Mouse (Mus musculus): ENCODE measurements around the gene Olfr1474. TPM values are rescaled to one million over a fixed set of nuclear protein-coding genes. Genes with fewer than 3 reads are reported as not detected.
"Not testable (repeated sequence)": the region's sequence is repeated elsewhere in the genome, so short reads cannot be mapped to it uniquely, and the experiment has no call there.

Gene Olfr1474
- not detected in 2 replicates for polyA plus RNA-seq (2016; fragmentation: Nextera tagmentation; extraction: Ambion mirVana)

- DNase-seq (ENCODE audit: extremely low spot score, low spot score); H3K36me3 ChIP-seq (replicated peaks); H3K4me1 ChIP-seq; H3K9me3 ChIP-seq; H3K27ac ChIP-seq; H3K4me3 ChIP-seq; H3K27me3 ChIP-seq (ENCODE audit: poor library complexity, severe bottlenecking): not testable (repeated sequence)
- 88% methylated on average over 4 of the region's 4 CpGs for whole genome bisulfite sequencing
Observed at GRCm38 (mm10) chr19:13469265-13469664, at the start of gene Olfr1474. Olfr1474 (plus strand) TSS chr19:13469565.

DNA sequence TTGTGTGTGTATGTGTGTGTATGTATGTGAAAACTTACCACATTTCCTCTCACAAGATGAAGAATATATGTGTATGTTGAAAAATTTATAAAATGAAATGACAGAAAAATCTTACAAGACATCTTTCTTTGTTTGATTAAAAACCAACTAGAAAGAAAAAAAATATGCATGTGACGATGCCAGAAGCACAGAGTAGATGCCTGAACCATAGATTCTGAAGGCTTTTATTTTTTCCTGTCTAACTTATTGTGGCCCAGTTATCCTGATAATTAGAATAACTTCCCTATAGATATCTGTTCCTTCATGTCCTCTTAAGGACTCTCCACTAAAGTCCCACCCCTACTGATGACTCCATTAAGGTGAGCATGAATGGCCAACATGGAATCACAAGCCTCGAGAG lies 26.3 kb upstream of the Olfr1474 start, which contains the start of gene Olfr1471:
Olfr1471 (plus strand) TSS at position 301 of the 400 bp plus-strand sequence.
- H3K27ac ChIP-seq; H3K27me3 ChIP-seq (ENCODE audit: poor library complexity, severe bottlenecking); H3K36me3 ChIP-seq (replicated peaks); DNase-seq (ENCODE audit: extremely low spot score, low spot score); H3K4me1 ChIP-seq; H3K4me3 ChIP-seq: not testable (repeated sequence)
- peaks cover 33% of the 10 kb centered on the region for H3K9me3 ChIP-seq
- WGBS: 76% methylated on average over 2 of the region's 2 CpGs

DNA sequence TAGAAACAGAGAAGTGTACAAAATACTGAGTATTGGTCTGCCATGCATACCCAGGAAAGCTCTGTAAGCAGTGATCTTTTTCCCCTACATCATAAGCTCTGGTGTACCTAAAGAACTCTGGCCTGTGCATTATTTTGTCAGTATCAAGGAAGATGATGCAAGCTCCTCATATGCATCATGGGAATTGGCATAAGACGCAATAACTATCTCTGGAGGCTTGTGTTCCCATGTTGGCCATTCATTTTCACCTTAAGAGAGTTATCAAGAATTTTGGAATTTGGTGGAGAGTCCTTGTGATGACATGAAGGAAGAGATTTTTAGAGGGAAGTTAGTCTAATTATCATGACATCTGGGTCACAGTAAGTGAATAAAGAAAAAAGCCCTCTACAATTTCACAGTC lies 13.4 kb upstream of the Olfr1474 start, which contains the start of gene Olfr1472:
Olfr1472 (minus strand) TSS at position 101 of the 400 bp plus-strand sequence.
- Histone ChIP-seq H3K27ac (no peak within 1 kb of the TSS), H3K27me3 (ENCODE audit: poor library complexity, severe bottlenecking) (no peaks in the 10 kb centered on the region), H3K4me1 (no peaks in the 10 kb centered on the region), H3K36me3 (replicated peaks) (no peaks in the 10 kb centered on the region), H3K4me3 (no peak within 1 kb of the TSS), H3K9me3 (peaks cover 30% of the 10 kb centered on the region)
- no peak for DNase-seq (ENCODE audit: extremely low spot score, low spot score)
- 93% methylated on average over 1 of the region's 1 CpGs for WGBS

GRCm38 (mm10) chr19:13480096-13480495 lies 10.7 kb downstream of the Olfr1474 start, which contains the start of gene Olfr1475:
Olfr1475 (minus strand) TSS chr19:13480196.
- Histone ChIP-seq H3K9me3 (peaks cover 2% of the 10 kb centered on the region; the same call in 1 of the 2 replicates), H3K4me3 (no peak within 1 kb of the TSS), H3K27me3 (ENCODE audit: poor library complexity, severe bottlenecking) (no peaks in the 10 kb centered on the region), H3K4me1 (no peaks in the 10 kb centered on the region), H3K36me3 (replicated peaks) (no peaks in the 10 kb centered on the region), H3K27ac (no peak within 1 kb of the TSS)
- no peak for DNase-seq (ENCODE audit: extremely low spot score, low spot score)

DNA sequence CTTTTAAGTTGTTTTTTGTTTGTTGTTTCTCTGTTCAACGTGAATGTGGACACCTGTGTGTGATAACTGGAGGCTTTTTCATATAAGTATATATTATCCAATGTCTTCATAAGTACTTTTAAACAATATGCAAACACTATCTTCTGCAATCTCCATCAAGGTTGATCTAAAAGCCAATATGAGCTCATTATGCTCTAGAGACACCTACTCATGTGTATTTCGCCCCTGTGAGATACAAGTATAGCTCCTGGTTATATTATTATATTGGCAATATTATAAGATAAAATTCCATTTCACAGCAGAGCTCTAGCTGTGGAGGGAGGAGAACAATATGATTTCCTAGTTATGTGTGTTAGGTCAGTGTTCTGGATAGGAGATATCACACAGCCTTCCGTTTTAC lies 30.9 kb downstream of the Olfr1474 start, which contains the start of gene Olfr1477:
Olfr1477 (plus strand) TSS at position 301 of the 400 bp plus-strand sequence.
- no peaks in the 10 kb centered on the region for H3K4me1 ChIP-seq
- H3K36me3 ChIP-seq (replicated peaks): no peaks in the 10 kb centered on the region
- no peak for DNase-seq (ENCODE audit: extremely low spot score, low spot score)
- H3K9me3 ChIP-seq: peaks cover 30% of the 10 kb centered on the region
- H3K27ac ChIP-seq: no peak within 1 kb of the TSS
- H3K27me3 ChIP-seq (ENCODE audit: poor library complexity, severe bottlenecking): no peaks in the 10 kb centered on the region
- 82% methylated on average over 3 of the region's 3 CpGs for WGBS
- no peak within 1 kb of the TSS for H3K4me3 ChIP-seq

Other genes with a start within 250 kb of the Olfr1474 start
- not detected in 2 replicates for gene Olfr1463, start 238.2 kb upstream of the Olfr1474 start, polyA plus RNA-seq (2016; fragmentation: Nextera tagmentation; extraction: Ambion mirVana)
- gene Olfr1465, start 154.0 kb upstream of the Olfr1474 start, polyA plus RNA-seq (2016; fragmentation: Nextera tagmentation; extraction: Ambion mirVana): not detected in 2 replicates
- not detected in 2 replicates for gene Olfr1466, start 130.7 kb upstream of the Olfr1474 start, polyA plus RNA-seq (2016; fragmentation: Nextera tagmentation; extraction: Ambion mirVana)
- not detected in 2 replicates for gene Olfr1467, start 107.3 kb upstream of the Olfr1474 start, polyA plus RNA-seq (2016; fragmentation: Nextera tagmentation; extraction: Ambion mirVana)
- not detected in 2 replicates for gene Olfr1469, start 61.7 kb upstream of the Olfr1474 start, polyA plus RNA-seq (2016; fragmentation: Nextera tagmentation; extraction: Ambion mirVana)
- gene Olfr1471, start 26.2 kb upstream of the Olfr1474 start, polyA plus RNA-seq (2016; fragmentation: Nextera tagmentation; extraction: Ambion mirVana): not detected in 2 replicates
- not detected in 2 replicates for gene Olfr1472, start 13.5 kb upstream of the Olfr1474 start, polyA plus RNA-seq (2016; fragmentation: Nextera tagmentation; extraction: Ambion mirVana)
- gene Olfr1475, start 10.6 kb downstream of the Olfr1474 start, polyA plus RNA-seq (2016; fragmentation: Nextera tagmentation; extraction: Ambion mirVana): not detected in 2 replicates
- not detected in 2 replicates for gene Olfr1477, start 31.0 kb downstream of the Olfr1474 start, polyA plus RNA-seq (2016; fragmentation: Nextera tagmentation; extraction: Ambion mirVana)
- not detected in 2 replicates for gene Olfr1480, start 58.3 kb downstream of the Olfr1474 start, polyA plus RNA-seq (2016; fragmentation: Nextera tagmentation; extraction: Ambion mirVana)
- not detected in 2 replicates for gene Olfr1484, start 113.9 kb downstream of the Olfr1474 start, polyA plus RNA-seq (2016; fragmentation: Nextera tagmentation; extraction: Ambion mirVana)
- not detected in 2 replicates for gene Olfr1487, start 147.8 kb downstream of the Olfr1474 start, polyA plus RNA-seq (2016; fragmentation: Nextera tagmentation; extraction: Ambion mirVana)
- gene Olfr1489, start 162.1 kb downstream of the Olfr1474 start, polyA plus RNA-seq (2016; fragmentation: Nextera tagmentation; extraction: Ambion mirVana): not detected in 2 replicates
- gene Olfr1490, start 181.5 kb downstream of the Olfr1474 start, polyA plus RNA-seq (2016; fragmentation: Nextera tagmentation; extraction: Ambion mirVana): not detected in 2 replicates
- not detected in 2 replicates for gene Olfr1491, start 227.7 kb downstream of the Olfr1474 start, polyA plus RNA-seq (2016; fragmentation: Nextera tagmentation; extraction: Ambion mirVana)

Data from forebrain, embryonic 10.5 days (tissue).